1 mouse cellular context compared by ENCODE assay signal in the genomic region with DNA sequence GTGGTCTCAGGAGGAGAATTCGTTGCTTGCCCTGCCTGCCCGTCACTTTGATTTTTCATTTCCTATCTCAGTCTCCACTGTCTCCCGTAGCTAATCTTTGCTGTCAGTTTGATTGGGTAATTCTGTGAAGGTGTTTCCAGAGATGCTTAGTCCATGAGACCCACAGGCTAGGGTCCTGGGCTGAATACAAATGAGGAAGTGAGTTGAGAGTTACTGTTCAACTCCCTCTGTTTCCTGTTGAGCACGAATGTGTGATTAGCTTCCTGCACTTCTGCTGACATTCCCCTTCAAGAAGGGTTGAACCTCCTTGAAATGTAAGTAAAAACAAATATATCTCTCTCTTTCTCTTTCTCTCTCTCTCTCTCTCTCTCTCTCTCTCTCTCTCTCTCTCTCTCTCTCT.
TF ChIP-seq lines count a peak whose summit lies in the region.

No protein-coding gene starts in this region.

TF ChIP-seq in CH12.LX, 34 proteins besides CTCF, POLR2A, EP300 and RAD21:
- no peak for TF ChIP-seq CHD1 (IDR thresholded peaks at IDR 0.05; ENCODE audit: low read depth, low read length)
- no peak for TF ChIP-seq ELF1 (IDR thresholded peaks at IDR 0.05; ENCODE audit: low read depth, low read length)
- TF ChIP-seq USF1 (IDR thresholded peaks at IDR 0.05; ENCODE audit: low read depth, low read length), result no peak
- no peak for TF ChIP-seq CHD2 (IDR thresholded peaks at IDR 0.05; ENCODE audit: low read length)
